Mouse (Mus musculus) cerebellum, adult 2 months (tissue): ENCODE measurements around the gene Supt6.

Experiments
- CTCF ChIP-seq: fragments of 200-500 bp; IDR thresholded peaks from 2 replicates; pipeline ENCODE4 v1.5.1; 2011; ENCODE audit warnings: low read depth, mild to moderate bottlenecking, control low read depth, low read length, moderate library complexity, borderline replicate concordance; ENCODE audit not compliant: insufficient read depth
- POLR2A ChIP-seq: fragments of 200-500 bp; IDR thresholded peaks from 2 replicates; pipeline ENCODE4 v1.6.1; 2011; ENCODE audit warnings: low read length, control low read depth, borderline replicate concordance; ENCODE audit not compliant: insufficient read depth

DNA sequence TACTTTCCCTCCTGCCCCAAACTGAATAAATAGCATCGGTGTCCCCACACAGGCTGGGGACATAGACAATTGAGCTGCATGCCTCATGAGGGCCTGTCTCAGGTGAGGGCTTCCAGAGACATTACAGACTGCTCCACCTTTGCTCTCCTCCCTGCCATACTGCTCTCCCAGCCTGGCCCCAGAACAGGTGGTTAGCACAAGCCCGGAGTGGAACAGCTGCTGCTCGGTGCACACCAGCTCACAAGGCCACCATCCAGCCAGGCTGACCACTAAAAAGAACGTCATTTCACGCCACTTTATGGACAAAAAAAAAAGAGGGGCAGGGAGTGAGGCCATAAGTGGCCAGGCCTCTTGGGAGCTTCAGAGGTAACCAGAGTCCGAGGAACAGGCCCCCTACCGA, 38.6 kb downstream of the Supt6 start:
- no peak for TF ChIP-seq CTCF
- TF ChIP-seq POLR2A: no peak
